Mouse (Mus musculus): ENCODE measurements around the gene 4930432K21Rik. TPM values are rescaled to one million over a fixed set of nuclear protein-coding genes. Genes with fewer than 3 reads are reported as not detected.

Gene 4930432K21Rik
- total and polyA plus RNA-seq, 3 experiments, result 0.09 TPM; not detected in 2

DNA sequence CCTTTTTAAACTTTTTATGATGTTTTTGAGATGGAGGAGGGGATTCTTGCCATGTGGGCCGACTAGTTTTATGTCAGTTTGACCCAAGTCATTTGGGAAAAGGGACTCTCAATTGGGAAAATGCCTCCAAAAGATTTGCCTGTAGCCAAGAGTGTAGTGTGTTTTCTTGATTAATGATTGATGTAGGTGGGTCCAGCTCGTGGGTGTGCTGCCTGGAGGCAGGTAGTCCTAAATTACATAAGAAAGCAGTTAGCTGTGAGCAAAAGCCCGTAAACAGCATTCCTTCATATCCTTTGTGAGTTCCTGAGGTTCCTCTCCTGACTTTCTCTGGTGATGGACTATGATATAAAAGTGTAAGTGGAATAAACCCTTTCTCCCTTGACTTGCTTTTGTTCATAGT, 1.4 kb downstream of the 4930432K21Rik start:
- H3K79me2 ChIP-seq (replicated peaks; ENCODE audit: control insufficient read depth, extremely low read depth, insufficient read depth, poor library complexity, severe bottlenecking), result 0 out of 2 replicates have a peak, but pooled peaks cover 3% of the 10 kb centered on the region
- DNase-seq (ENCODE audit: extremely low read depth), result no peak
- in situ Hi-C loops (cut with MboI; ENCODE audit: low pct_ligation_motif_present, low pct_unique_long_range_greater_than_20kb, low sequenced_read_pairs) (no loop called here), dilution Hi-C loops (cut with MboI; ENCODE audit: extremely low pct_ligation_motif_present, extremely low pct_unique_long_range_greater_than_20kb, low sequenced_read_pairs) (no loop called here)
- H3K9me3 ChIP-seq (replicated peaks; ENCODE audit: low read length), result peaks cover 7% of the 10 kb centered on the region
- no peak overlapping the region for H3K27ac ChIP-seq (ENCODE audit: insufficient read depth, low read depth)
- H3K9ac ChIP-seq (ENCODE audit: insufficient read depth, low read depth), result no peak overlapping the region
- peaks cover under 1 to 21% of the 10 kb centered on the region in 2 experiments for H3K36me3 ChIP-seq (replicated peaks in 1 of 2; ENCODE audit: control insufficient read depth in 1 of 2, insufficient read depth in 1 of 2, low read length in 1 of 2)
- no peak overlapping the region for H3K4me2 ChIP-seq (ENCODE audit: insufficient read depth, low read depth, poor library complexity, severe bottlenecking)
- peaks cover 4 to 20% of the 10 kb centered on the region in 2 experiments; a peak in 3 of 4 replicates for H3K4me1 ChIP-seq (ENCODE audit: control insufficient read depth in 1 of 2, insufficient read depth in 2 of 2)
- H3K27me3 ChIP-seq (replicated peaks), result peaks cover 8% of the 10 kb centered on the region
- no peak overlapping the region for H3K4me3 ChIP-seq (replicated peaks in 1 of 3; ENCODE audit: low read depth in 2 of 3, low read length in 2 of 3, poor library complexity in 1 of 3)
- TF ChIP-seq MXI1 (IDR thresholded peaks at IDR 0.05; ENCODE audit: low read depth, low read length) (no peak), POLR2AphosphoS2 (IDR thresholded peaks at IDR 0.05; ENCODE audit: low read depth, low read length) (no peak), USF1 (IDR thresholded peaks at IDR 0.05; ENCODE audit: low read depth, low read length) (no peak), ETS1 (conservative IDR thresholded peaks at IDR 0.05; ENCODE audit: low read depth, low read length) (no peak), CHD1 (IDR thresholded peaks at IDR 0.05; ENCODE audit: low read depth, low read length) (no peak)

DNA sequence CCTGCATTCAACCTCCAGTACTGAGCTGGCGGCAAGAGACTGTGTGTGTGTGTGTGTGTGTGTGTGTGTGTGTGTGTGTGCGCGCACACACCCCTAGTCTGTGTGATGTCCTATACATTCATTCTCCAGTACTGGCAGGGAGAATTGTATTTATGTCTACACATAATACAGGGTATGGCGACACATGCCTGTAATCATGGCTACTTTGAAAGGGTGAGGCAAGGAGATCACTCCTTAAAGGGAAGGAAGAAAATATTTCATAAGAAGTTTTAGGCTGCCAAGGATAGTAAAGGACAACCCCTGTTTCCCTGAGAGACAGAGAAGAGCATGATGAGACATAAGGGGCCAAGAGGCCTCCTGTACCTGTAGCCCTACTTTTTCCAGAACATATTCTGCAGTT, 9.8 kb downstream of the 4930432K21Rik start:
- DNase-seq (ENCODE audit: extremely low read depth), result no peak
- H3K4me2 ChIP-seq (ENCODE audit: insufficient read depth, low read depth, poor library complexity, severe bottlenecking), result no peak overlapping the region
- H3K4me3 ChIP-seq (replicated peaks in 1 of 3; ENCODE audit: low read depth in 2 of 3, low read length in 2 of 3, poor library complexity in 1 of 3), result no peak overlapping the region
- dilution Hi-C loops (cut with MboI; ENCODE audit: extremely low pct_ligation_motif_present, extremely low pct_unique_long_range_greater_than_20kb, low sequenced_read_pairs) (no loop called here), in situ Hi-C loops (cut with MboI; ENCODE audit: low pct_ligation_motif_present, low pct_unique_long_range_greater_than_20kb, low sequenced_read_pairs) (no loop called here)
- no peaks in the 10 kb centered on the region for H3K36me3 ChIP-seq (replicated peaks in 1 of 2; ENCODE audit: control insufficient read depth in 1 of 2, insufficient read depth in 1 of 2, low read length in 1 of 2)
- peaks cover 0 to 4% of the 10 kb centered on the region in 2 experiments; a peak in 2 of 4 replicates for H3K4me1 ChIP-seq (ENCODE audit: control insufficient read depth in 1 of 2, insufficient read depth in 2 of 2)
- no peaks in the 10 kb centered on the region for H3K79me2 ChIP-seq (replicated peaks; ENCODE audit: control insufficient read depth, extremely low read depth, insufficient read depth, poor library complexity, severe bottlenecking)
- TF ChIP-seq CHD2 (IDR thresholded peaks at IDR 0.05; ENCODE audit: low read length) (no peak), TCF12 (IDR thresholded peaks at IDR 0.05; ENCODE audit: low read depth, low read length) (no peak), UBTF (IDR thresholded peaks at IDR 0.05; ENCODE audit: low read depth, low read length) (no peak), E2F4 (IDR thresholded peaks at IDR 0.05; ENCODE audit: insufficient replicate concordance, low read depth, low read length) (no peak), SIN3A (IDR thresholded peaks at IDR 0.05; ENCODE audit: low read length) (no peak), EP300 (IDR thresholded peaks at IDR 0.05; ENCODE audit: low read length) (no peak), SMC3 (IDR thresholded peaks at IDR 0.05; ENCODE audit: low read depth, low read length) (no peak)
- H3K9ac ChIP-seq (ENCODE audit: insufficient read depth, low read depth), result no peak overlapping the region
- H3K9me3 ChIP-seq (replicated peaks; ENCODE audit: low read length), result peaks cover 5% of the 10 kb centered on the region
- H3K27me3 ChIP-seq (replicated peaks), result peaks cover 29% of the 10 kb centered on the region
- H3K27ac ChIP-seq (ENCODE audit: insufficient read depth, low read depth), result no peak overlapping the region

DNA sequence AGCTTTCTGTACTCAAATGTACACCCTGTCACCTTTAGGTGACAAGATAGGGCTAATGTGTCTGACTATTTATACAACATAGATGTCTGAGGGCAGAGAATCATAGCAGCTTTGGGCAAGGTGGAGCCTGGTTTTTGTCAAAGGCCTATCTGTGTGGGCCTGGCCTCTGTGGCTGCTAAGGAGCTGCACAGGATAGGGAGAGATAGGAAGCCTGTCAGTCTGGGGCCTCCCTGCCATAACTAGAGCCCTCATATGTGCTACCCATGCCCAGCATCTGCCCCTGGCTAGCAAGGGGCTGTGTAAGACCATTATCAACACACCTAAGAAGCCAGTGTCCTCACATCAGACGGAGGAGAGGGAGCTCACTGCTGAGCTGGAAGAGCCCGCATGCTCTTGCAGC, 19.9 kb downstream of the 4930432K21Rik start:
- H3K9ac ChIP-seq (ENCODE audit: insufficient read depth, low read depth), result no peak overlapping the region
- H3K9me3 ChIP-seq (replicated peaks; ENCODE audit: low read length), result no peaks in the 10 kb centered on the region
- no peak overlapping the region for H3K4me3 ChIP-seq (replicated peaks in 1 of 3; ENCODE audit: low read depth in 2 of 3, low read length in 2 of 3, poor library complexity in 1 of 3)
- H3K27ac ChIP-seq (ENCODE audit: insufficient read depth, low read depth), result no peak overlapping the region
- dilution Hi-C loops (cut with MboI; ENCODE audit: extremely low pct_ligation_motif_present, extremely low pct_unique_long_range_greater_than_20kb, low sequenced_read_pairs), result no loop called here
- in situ Hi-C loops (cut with MboI; ENCODE audit: low pct_ligation_motif_present, low pct_unique_long_range_greater_than_20kb, low sequenced_read_pairs), result no loop called here
- no peak for DNase-seq (ENCODE audit: extremely low read depth)
- H3K4me1 ChIP-seq (ENCODE audit: control insufficient read depth in 1 of 2, insufficient read depth in 2 of 2), result peaks cover 3 to 8% of the 10 kb centered on the region in 2 experiments; a peak in 3 of 4 replicates
- H3K79me2 ChIP-seq (replicated peaks; ENCODE audit: control insufficient read depth, extremely low read depth, insufficient read depth, poor library complexity, severe bottlenecking), result no peaks in the 10 kb centered on the region
- H3K36me3 ChIP-seq (replicated peaks in 1 of 2; ENCODE audit: control insufficient read depth in 1 of 2, insufficient read depth in 1 of 2, low read length in 1 of 2), result no peaks in the 10 kb centered on the region
- TF ChIP-seq POLR2A (IDR thresholded peaks at IDR 0.05; ENCODE audit: low read depth, low read length) (no peak), TBP (conservative IDR thresholded peaks at IDR 0.05; ENCODE audit: low read depth, low read length) (no peak), CHD1 (IDR thresholded peaks at IDR 0.05; ENCODE audit: low read depth, low read length) (no peak), NRF1 (IDR thresholded peaks at IDR 0.05; ENCODE audit: low read depth, low read length) (no peak), JUND (conservative IDR thresholded peaks at IDR 0.05; ENCODE audit: low read depth, low read length) (no peak), MEF2A (IDR thresholded peaks at IDR 0.05; ENCODE audit: borderline replicate concordance, low read depth, low read length) (no peak), IRF4 (IDR thresholded peaks at IDR 0.05; ENCODE audit: low read depth, low read length) (no peak), UBTF (IDR thresholded peaks at IDR 0.05; ENCODE audit: low read depth, low read length) (no peak), SMC3 (IDR thresholded peaks at IDR 0.05; ENCODE audit: low read depth, low read length) (no peak), KAT2A (IDR thresholded peaks at IDR 0.05; ENCODE audit: insufficient replicate concordance, low read length) (no peak), USF1 (IDR thresholded peaks at IDR 0.05; ENCODE audit: low read depth, low read length) (no peak), JUN (IDR thresholded peaks at IDR 0.05; ENCODE audit: insufficient read depth, low read depth, low read length) (no peak), CHD2 (IDR thresholded peaks at IDR 0.05; ENCODE audit: low read length) (no peak), POLR2AphosphoS2 (IDR thresholded peaks at IDR 0.05; ENCODE audit: low read depth, low read length) (no peak), ELF1 (IDR thresholded peaks at IDR 0.05; ENCODE audit: low read depth, low read length) (no peak), PAX5 (IDR thresholded peaks at IDR 0.05; ENCODE audit: low read length) (no peak), SIN3A (IDR thresholded peaks at IDR 0.05; ENCODE audit: low read length) (no peak), ZC3H11A (IDR thresholded peaks at IDR 0.05; ENCODE audit: low read depth, low read length) (no peak), MYC (IDR thresholded peaks at IDR 0.05; ENCODE audit: low read depth, low read length) (no peak)
- no peak overlapping the region for H3K4me2 ChIP-seq (ENCODE audit: insufficient read depth, low read depth, poor library complexity, severe bottlenecking)
- peaks cover 61% of the 10 kb centered on the region for H3K27me3 ChIP-seq (replicated peaks)
